Mouse (Mus musculus): ENCODE data around the gene Tcf7l1. TPM values are rescaled to one million over a fixed set of nuclear protein-coding genes. Genes with fewer than 3 reads are reported as not detected.

Tcf7l1 gene
- polyA plus RNA-seq, 1 experiment: 6.0 TPM

DNA sequence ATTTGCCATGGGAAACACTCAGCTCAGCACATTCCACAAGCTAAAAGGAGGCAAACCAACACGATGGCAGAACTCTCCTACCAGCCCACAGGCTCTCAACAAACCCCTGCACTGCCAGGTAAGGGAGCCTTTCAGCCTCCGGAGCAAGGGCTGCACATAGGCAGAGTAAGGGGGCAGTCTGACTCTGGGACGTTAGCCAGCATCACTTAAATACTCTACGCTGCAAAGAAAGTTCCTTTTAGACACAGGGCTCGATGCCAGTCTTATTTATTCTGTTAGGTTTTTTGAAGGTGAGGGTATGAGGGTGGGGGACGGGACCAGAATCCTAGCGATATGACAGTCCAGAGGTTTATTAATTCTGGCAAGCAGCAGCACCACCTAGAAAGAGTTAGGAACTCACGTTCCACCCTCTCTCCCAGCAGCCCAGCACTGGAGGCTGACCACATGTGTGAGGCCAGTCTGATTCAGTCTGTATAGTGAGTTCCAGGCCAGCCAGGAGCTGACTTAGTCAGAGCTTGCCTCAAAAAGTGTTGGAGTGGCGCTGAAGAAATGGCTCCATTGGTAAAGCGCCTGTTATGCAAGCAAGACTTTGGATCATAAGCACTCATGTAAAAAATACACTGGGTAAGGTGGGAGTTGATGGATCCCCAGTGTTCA, 44.8 kb downstream of the Tcf7l1 start:
- no peak overlapping the region for H3K4me3 ChIP-seq (ENCODE audit: control insufficient read depth, insufficient read depth, low read length)
- DNase-seq: no peak
- H3K27ac ChIP-seq (ENCODE audit: control insufficient read depth, insufficient read depth, low read length): no peak overlapping the region
- 77% methylated on average over 10 of the region's 10 CpGs for WGBS
- peaks cover 5% of the 10 kb centered on the region for H3K4me1 ChIP-seq (replicated peaks; ENCODE audit: control insufficient read depth, insufficient read depth, low read length)
- no peaks in the 10 kb centered on the region for H3K27me3 ChIP-seq (ENCODE audit: control insufficient read depth, insufficient read depth, low read length)
- TF ChIP-seq POLR2A (IDR thresholded peaks at IDR 0.05; ENCODE audit: control insufficient read depth, extremely low read depth, insufficient read depth, low read length, poor library complexity): no peak
- no peak for TF ChIP-seq CTCF (IDR thresholded peaks at IDR 0.05; ENCODE audit: borderline replicate concordance, control insufficient read depth, extremely low read depth, insufficient read depth, low read length, poor library complexity)
- H3K36me3 ChIP-seq (ENCODE audit: control insufficient read depth, insufficient read depth, low read length): no peaks in the 10 kb centered on the region

DNA sequence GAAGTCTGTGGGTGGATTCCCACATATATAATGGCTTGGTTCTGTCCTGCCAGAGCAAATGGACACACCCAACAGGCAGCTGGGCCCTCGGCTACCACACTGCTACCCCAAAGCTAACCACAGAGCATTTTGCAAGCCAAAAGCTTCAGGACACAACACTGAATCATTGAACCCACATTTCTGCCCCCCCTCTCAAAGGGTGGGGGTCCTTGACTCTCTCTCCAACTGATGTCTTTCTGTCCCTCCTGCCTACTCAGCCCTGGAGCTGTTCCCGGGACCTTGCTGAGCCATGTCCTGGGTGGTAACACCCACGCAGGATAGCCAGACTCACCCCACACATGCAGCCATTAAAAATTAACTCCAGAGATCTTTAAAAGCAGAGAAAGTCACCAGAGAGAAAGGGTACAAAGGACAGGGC, 45.4 kb downstream of the Tcf7l1 start:
- no peak overlapping the region for H3K27ac ChIP-seq (ENCODE audit: control insufficient read depth, insufficient read depth, low read length)
- no peak for TF ChIP-seq POLR2A (IDR thresholded peaks at IDR 0.05; ENCODE audit: control insufficient read depth, extremely low read depth, insufficient read depth, low read length, poor library complexity)
- no peak for TF ChIP-seq CTCF (IDR thresholded peaks at IDR 0.05; ENCODE audit: borderline replicate concordance, control insufficient read depth, extremely low read depth, insufficient read depth, low read length, poor library complexity)
- H3K4me1 ChIP-seq (replicated peaks; ENCODE audit: control insufficient read depth, insufficient read depth, low read length): peaks cover 5% of the 10 kb centered on the region
- no peaks in the 10 kb centered on the region for H3K36me3 ChIP-seq (ENCODE audit: control insufficient read depth, insufficient read depth, low read length)
- WGBS: 72% methylated on average over 3 of the region's 3 CpGs
- no peak for DNase-seq
- no peaks in the 10 kb centered on the region for H3K27me3 ChIP-seq (ENCODE audit: control insufficient read depth, insufficient read depth, low read length)
- no peak overlapping the region for H3K4me3 ChIP-seq (ENCODE audit: control insufficient read depth, insufficient read depth, low read length)

DNA sequence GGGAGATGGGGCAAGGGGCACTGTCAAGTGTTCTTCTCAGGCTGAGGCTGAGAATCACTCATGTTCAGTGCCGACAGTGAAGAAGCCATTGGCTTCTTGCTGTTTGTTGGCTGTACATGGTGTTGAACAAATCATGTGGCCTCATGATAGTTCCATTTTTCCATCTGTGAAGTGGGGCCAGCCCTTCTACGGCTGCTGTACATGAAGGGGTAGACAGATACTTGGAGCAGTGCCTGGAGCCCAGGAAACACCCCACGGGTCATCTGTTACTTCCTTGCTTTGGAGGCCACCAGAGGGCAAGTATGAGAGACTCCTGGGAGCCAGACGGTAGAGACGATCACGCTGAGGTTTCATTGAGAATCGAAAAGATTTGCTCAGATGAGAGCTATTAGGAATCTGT, 46.7 kb downstream of the Tcf7l1 start:
- Histone ChIP-seq H3K4me3 (ENCODE audit: control insufficient read depth, insufficient read depth, low read length) (no peak overlapping the region), H3K36me3 (ENCODE audit: control insufficient read depth, insufficient read depth, low read length) (no peaks in the 10 kb centered on the region), H3K4me1 (replicated peaks; ENCODE audit: control insufficient read depth, insufficient read depth, low read length) (peaks cover 5% of the 10 kb centered on the region), H3K27me3 (ENCODE audit: control insufficient read depth, insufficient read depth, low read length) (no peaks in the 10 kb centered on the region), H3K27ac (ENCODE audit: control insufficient read depth, insufficient read depth, low read length) (no peak overlapping the region)
- DNase-seq: no peak
- TF ChIP-seq POLR2A (IDR thresholded peaks at IDR 0.05; ENCODE audit: control insufficient read depth, extremely low read depth, insufficient read depth, low read length, poor library complexity) (no peak), CTCF (IDR thresholded peaks at IDR 0.05; ENCODE audit: borderline replicate concordance, control insufficient read depth, extremely low read depth, insufficient read depth, low read length, poor library complexity) (no peak)
- WGBS: 90% methylated on average over 7 of the region's 7 CpGs

DNA sequence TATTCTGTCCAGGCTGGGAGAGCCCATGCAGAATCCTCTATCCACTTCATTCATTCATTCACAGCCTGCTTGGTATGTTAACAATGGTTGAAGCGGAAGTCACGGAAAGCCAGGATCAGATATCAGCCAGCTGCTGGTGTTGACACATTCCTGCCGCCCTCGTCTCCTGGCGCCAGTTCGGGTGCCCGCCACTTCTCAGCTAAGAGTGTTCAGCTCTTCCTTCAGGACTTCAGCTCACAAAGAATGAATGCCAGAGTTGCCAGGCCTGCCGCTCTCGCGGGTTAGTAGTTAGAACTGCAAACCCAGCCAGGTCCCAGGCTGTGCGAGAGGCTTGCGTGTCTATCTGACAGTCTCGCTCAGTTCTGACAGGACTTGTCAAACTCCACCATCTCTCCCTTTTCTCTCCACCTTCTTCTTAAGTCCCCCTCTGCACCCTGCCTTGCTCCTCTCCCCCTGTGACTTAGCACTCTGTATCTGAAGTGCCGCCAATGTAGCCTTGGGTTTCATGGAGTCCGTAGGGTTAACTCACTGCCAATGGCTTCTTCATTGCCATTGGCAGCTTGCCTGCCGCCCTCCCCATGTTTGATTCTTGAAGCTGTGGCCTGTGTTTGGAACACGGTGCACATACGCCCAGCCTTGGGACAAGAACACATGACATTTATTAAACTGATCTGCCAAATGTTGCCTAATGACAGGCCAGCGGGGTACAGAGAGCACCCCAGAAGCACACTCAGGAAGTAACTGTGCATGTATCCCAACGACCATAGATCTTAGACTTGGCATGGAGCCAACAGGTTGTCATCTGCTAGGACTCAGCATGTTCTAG, 48.2 kb downstream of the Tcf7l1 start:
- no peak overlapping the region for H3K27ac ChIP-seq (ENCODE audit: control insufficient read depth, insufficient read depth, low read length)

DNA sequence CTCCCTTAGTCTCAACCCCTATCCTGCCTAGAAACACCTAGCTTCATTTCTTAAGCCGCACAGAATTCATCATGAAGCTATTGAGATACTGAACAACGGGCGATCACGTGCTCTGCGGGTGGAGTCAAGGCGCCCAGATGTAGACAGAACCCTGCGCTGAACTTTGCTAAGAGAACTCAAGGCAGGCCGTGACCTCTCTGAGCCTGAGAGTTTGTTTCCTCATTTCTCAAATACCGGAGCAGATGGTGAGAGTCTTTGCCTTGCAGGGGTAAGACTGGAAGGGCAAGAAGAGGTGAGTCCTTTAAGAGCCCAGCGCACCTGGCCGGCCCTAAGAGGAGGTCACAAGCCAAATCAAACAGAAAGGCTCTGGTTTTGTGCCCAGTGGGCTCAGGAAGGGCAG, 52.2 kb downstream of the Tcf7l1 start:
- Histone ChIP-seq H3K27me3 (ENCODE audit: control insufficient read depth, insufficient read depth, low read length) (no peaks in the 10 kb centered on the region), H3K4me3 (ENCODE audit: control insufficient read depth, insufficient read depth, low read length) (no peak overlapping the region), H3K36me3 (ENCODE audit: control insufficient read depth, insufficient read depth, low read length) (no peaks in the 10 kb centered on the region), H3K27ac (ENCODE audit: control insufficient read depth, insufficient read depth, low read length) (no peak overlapping the region), H3K4me1 (replicated peaks; ENCODE audit: control insufficient read depth, insufficient read depth, low read length) (peaks cover 6% of the 10 kb centered on the region)
- TF ChIP-seq POLR2A (IDR thresholded peaks at IDR 0.05; ENCODE audit: control insufficient read depth, extremely low read depth, insufficient read depth, low read length, poor library complexity) (no peak), CTCF (IDR thresholded peaks at IDR 0.05; ENCODE audit: borderline replicate concordance, control insufficient read depth, extremely low read depth, insufficient read depth, low read length, poor library complexity) (no peak)
- DNase-seq: no peak
- 77% methylated on average over 11 of the region's 11 CpGs for WGBS

More for the DNA sequence above, 48.2 kb downstream of the Tcf7l1 start:
- no peaks in the 10 kb centered on the region for H3K27me3 ChIP-seq (ENCODE audit: control insufficient read depth, insufficient read depth, low read length)
- no peak for TF ChIP-seq POLR2A (IDR thresholded peaks at IDR 0.05; ENCODE audit: control insufficient read depth, extremely low read depth, insufficient read depth, low read length, poor library complexity)
- TF ChIP-seq CTCF (IDR thresholded peaks at IDR 0.05; ENCODE audit: borderline replicate concordance, control insufficient read depth, extremely low read depth, insufficient read depth, low read length, poor library complexity): no peak
- H3K4me3 ChIP-seq (ENCODE audit: control insufficient read depth, insufficient read depth, low read length): no peak overlapping the region
- 79% methylated on average over 20 of the region's 20 CpGs for WGBS
- no peaks in the 10 kb centered on the region for H3K36me3 ChIP-seq (ENCODE audit: control insufficient read depth, insufficient read depth, low read length)
- peaks cover 5% of the 10 kb centered on the region for H3K4me1 ChIP-seq (replicated peaks; ENCODE audit: control insufficient read depth, insufficient read depth, low read length)
- DNase-seq: no peak

DNA sequence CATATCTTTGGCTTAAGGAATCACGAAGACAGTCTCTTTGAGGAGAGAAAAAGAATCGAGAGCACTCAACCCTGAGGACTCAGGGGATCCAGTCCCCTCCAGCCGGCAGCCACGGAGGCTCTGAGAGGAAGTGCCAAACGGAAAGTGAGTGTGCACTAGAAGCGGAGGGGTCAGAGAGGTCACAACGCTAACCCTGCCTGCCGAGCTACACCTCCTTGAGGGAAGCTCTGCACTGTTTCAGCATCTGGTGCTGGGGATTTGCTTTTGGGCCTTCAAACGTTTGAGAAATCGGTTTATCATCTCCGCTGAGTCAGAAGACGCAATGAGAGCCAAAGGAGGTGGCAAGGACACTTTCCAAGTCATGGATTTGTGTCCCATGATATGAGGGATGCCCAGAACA, 53.8 kb downstream of the Tcf7l1 start:
- TF ChIP-seq POLR2A (IDR thresholded peaks at IDR 0.05; ENCODE audit: control insufficient read depth, extremely low read depth, insufficient read depth, low read length, poor library complexity) (no peak), CTCF (IDR thresholded peaks at IDR 0.05; ENCODE audit: borderline replicate concordance, control insufficient read depth, extremely low read depth, insufficient read depth, low read length, poor library complexity) (no peak)
- Histone ChIP-seq H3K36me3 (ENCODE audit: control insufficient read depth, insufficient read depth, low read length) (no peaks in the 10 kb centered on the region), H3K4me3 (ENCODE audit: control insufficient read depth, insufficient read depth, low read length) (no peak overlapping the region), H3K4me1 (replicated peaks; ENCODE audit: control insufficient read depth, insufficient read depth, low read length) (peaks cover 6% of the 10 kb centered on the region), H3K27ac (ENCODE audit: control insufficient read depth, insufficient read depth, low read length) (no peak overlapping the region), H3K27me3 (ENCODE audit: control insufficient read depth, insufficient read depth, low read length) (no peaks in the 10 kb centered on the region)
- 11% methylated on average over 12 of the region's 12 CpGs for WGBS
- DNase-seq: no peak

All from thymus, adult 2 months (tissue).